Mouse (Mus musculus): Measurements from ENCODE around the gene Megf9.

- no peak for TF ChIP-seq SIN3A (IDR thresholded peaks at IDR 0.05; ENCODE audit: low read length)
- TF ChIP-seq CTCF (conservative IDR thresholded peaks at IDR 0.05 in 1 of 2, IDR thresholded peaks at IDR 0.05 in 1 of 2; ENCODE audit: low read depth in 2 of 2, low read length in 2 of 2) = no peak
- no peak for TF ChIP-seq RCOR1 (conservative IDR thresholded peaks at IDR 0.05; ENCODE audit: low read depth, low read length)
- TF ChIP-seq MAZ (IDR thresholded peaks at IDR 0.05; ENCODE audit: low read depth, low read length) = no peak
- no peak for TF ChIP-seq CHD2 (IDR thresholded peaks at IDR 0.05; ENCODE audit: low read length)
- TF ChIP-seq EP300 (IDR thresholded peaks at IDR 0.05; ENCODE audit: low read length) = no peak
- no peak for TF ChIP-seq GABPA (IDR thresholded peaks at IDR 0.05; ENCODE audit: insufficient replicate concordance, low read depth, low read length)
- no peak for TF ChIP-seq POLR2A (IDR thresholded peaks at IDR 0.05; ENCODE audit: low read depth, low read length)
- no peak for TF ChIP-seq ZKSCAN1 (IDR thresholded peaks at IDR 0.05; ENCODE audit: borderline replicate concordance, low read depth, low read length)
Observed at GRCm38 (mm10) chr4:70488415-70488814, 46.4 kb downstream of the Megf9 start.

All from CH12.LX (cell line).